Mouse (Mus musculus) ES-CJ7 (cell line): ENCODE results near the gene Tmem116.
A peak's percentile ranks its signal among the peaks of the same experiment; 100 is the strongest.

Experiments
- DNase-seq: peaks from one replicate; pipeline ENCODE4 v3.0.0; 2011; ENCODE audit warnings: low read depth, low spot score

Tmem116 gene

GRCm38 (mm10) chr5:121540066-121540465 is 88.4 kb downstream of the Tmem116 start:
- peak; percentile 70 for DNase-seq

DNA sequence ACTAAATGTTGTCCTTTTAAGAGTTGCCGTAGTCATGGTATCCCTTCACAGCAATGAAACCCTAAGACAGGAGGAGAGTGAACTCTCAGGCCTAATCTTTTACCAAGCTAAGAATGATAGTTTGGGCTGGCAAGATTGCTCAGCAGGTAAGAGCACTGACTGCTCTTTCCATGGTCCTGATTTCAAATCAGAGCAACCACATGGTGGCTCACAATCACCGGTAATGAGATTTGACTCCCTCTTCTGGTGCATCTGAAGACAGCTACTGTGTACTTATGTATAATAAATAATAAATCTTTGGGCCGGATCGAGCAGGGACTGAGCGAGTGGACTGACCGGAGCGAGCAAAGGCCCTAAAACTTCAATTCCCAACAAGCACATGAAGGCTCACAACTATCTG is 89.5 kb downstream of the Tmem116 start:
- peak; percentile 66 for DNase-seq

- no peak for DNase-seq
Observed at GRCm38 (mm10) chr5:121543370-121543769, 91.7 kb downstream of the Tmem116 start.

- no peak for DNase-seq
Observed at GRCm38 (mm10) chr5:121544910-121545792, 93.5 kb downstream of the Tmem116 start, which contains the start of the genes Adam1a and Gm42878. Gene Adam1a, minus strand, starts transcription at chr5:121545482. Gene Gm42878, minus strand, starts transcription at chr5:121545482.

- DNase-seq: peak; percentile 97
Observed at GRCm38 (mm10) chr5:121545793-121546529, 94.3 kb downstream of the Tmem116 start, which contains the start of gene Mapkapk5. Gene Mapkapk5, minus strand, starts transcription at chr5:121545905.

GRCm38 (mm10) chr5:121546530-121546895 is 94.8 kb downstream of the Tmem116 start:
- peak; percentile 80 for DNase-seq

GRCm38 (mm10) chr5:121547084-121547483 is 95.4 kb downstream of the Tmem116 start:
- DNase-seq: no peak

DNA sequence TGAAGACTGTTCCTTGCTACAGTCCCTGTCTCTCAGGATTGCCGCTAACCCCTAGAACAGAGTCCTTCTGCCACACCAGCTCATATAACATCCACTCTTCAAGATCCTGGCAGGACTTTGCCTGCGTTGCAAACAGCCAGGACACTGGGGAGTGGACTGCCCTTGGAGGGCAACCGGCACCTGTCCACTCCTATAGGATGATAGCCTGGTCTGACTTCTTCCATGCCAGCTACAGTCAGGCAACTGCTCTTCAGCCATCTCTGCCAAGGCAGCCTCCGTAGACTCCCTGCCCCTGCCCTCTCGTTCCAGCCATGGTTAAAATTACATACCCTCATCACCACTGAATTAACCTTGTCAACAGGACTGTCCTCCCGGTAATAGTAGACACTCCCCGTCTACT is 97.5 kb downstream of the Tmem116 start:
- no peak for DNase-seq

GRCm38 (mm10) chr5:121562436-121562835 is 110.7 kb downstream of the Tmem116 start:
- DNase-seq: peak; percentile 55

GRCm38 (mm10) chr5:121564468-121564895 is 112.8 kb downstream of the Tmem116 start:
- peak; percentile 94 for DNase-seq

DNA sequence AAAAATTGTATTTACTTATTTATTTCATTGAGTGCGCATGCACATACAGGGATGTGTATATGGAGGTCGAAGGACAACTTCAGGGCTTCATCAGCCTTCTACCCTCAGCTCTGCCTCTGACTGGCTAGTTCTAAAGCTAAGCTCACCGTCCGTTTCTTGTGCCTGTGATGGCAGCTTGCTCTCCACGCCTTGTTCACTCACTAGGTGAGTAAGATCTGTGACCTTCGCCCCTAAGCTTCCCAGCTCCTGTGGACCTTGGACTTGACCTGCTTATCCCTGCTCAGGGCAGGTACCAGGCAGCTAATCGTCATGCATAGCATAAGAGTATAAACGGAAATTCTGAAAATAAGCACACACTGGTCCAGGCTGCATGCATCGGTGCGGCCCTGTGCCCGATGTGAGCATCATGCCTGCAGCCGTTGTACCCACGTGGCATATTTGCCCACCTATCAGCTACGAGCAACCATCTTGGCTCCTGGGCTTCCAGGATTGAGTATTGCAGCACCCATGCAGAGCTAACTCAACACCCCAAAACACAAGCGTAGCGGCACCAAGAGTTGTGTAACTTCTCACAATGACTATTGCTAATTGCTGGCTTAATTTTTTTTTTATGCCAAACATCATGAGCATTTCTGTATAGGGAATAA is 114.5 kb downstream of the Tmem116 start:
- no peak for DNase-seq

DNA sequence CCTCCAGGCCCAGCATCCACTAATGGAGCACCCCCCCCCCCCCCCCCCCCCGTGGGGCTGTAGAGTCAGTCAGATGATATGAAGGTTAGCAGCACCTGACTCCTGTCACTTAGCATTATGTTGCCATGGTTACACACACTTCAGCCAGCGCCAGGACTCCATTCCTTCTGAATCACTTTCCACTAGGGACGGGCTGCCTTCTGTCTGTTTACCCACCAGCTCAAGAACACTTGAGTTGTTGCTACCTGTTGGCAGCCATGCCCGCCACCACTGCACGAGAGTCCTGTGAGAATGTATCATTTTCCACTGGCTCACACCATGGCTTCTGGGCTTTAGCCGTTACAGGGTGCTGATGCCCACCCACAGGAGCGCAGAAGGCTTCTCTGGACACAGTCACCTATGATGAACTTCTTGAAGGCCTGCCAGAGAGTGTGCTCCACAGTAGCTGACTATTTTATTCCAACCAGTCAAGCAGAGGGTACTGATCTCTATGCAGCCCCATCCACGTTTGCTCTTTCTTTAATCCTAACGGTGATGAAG is 118.3 kb downstream of the Tmem116 start:
- DNase-seq: no peak

DNA sequence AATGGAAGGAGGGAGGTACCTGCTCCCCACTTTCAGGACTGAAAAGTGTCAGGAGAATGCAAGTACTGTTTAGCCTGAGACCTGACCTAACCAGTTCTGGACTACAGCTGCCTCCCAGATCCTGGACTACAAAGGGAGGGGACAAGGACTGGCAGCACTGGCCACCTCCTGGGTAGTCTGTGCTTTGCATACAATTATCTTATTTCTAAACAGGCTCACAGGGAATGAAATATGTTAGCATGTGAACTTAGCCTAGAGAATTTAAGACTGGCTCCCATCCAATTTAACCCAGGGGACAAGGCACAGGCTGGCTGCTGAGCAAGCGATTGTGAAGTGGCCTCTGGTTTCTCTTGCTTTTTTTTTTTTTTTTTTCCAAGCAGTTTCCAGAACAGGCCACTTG is 119.1 kb downstream of the Tmem116 start:
- no peak for DNase-seq
